Mouse (Mus musculus) CH12.LX (cell line): ENCODE measurements around the gene Pdgfc. TPM values are rescaled to one million over a fixed set of nuclear protein-coding genes. Genes with fewer than 3 reads are reported as not detected.
A peak's percentile ranks its signal among the peaks of the same experiment; 100 is the strongest.

ENCODE experiments used
- DNase-seq: peaks from one replicate; pipeline ENCODE4 v3.0.0-alpha.2; 2013; ENCODE audit errors: extremely low read depth
- H3K27ac ChIP-seq: 2 replicates; pipeline ENCODE4 v1.5.1; 2012; ENCODE audit warnings: low read depth, mild to moderate bottlenecking, control low read depth, moderate library complexity; ENCODE audit not compliant: insufficient read depth
- H3K27me3 ChIP-seq: replicated peaks from 2 replicates; pipeline ENCODE3; 2012; ENCODE audit warnings: inconsistent platforms
- H3K36me3 ChIP-seq, 2 experiments: replicated peaks in 1 of 2; 2 replicates each; pipeline versions ENCODE3 to v1.6.1; 2012; ENCODE audit warnings: inconsistent platforms in 1 of 2, low read length in 1 of 2, mild to moderate bottlenecking in 1 of 2, mixed read lengths in 1 of 2, moderate library complexity in 1 of 2; ENCODE audit not compliant: control insufficient read depth in 1 of 2, insufficient read depth in 1 of 2
- H3K4me1 ChIP-seq, 2 experiments: 2 replicates each; pipeline ENCODE4 v1.6.1; 2012; ENCODE audit warnings: inconsistent platforms in 1 of 2, moderate library complexity in 1 of 2; ENCODE audit not compliant: insufficient read depth in 2 of 2, control insufficient read depth in 1 of 2
- H3K4me2 ChIP-seq: 2 replicates; pipeline ENCODE4 v1.6.1; 2012; ENCODE audit warnings: low read depth, mild to moderate bottlenecking, control low read depth; ENCODE audit not compliant: poor library complexity, insufficient read depth, severe bottlenecking
- H3K4me3 ChIP-seq, 3 experiments: fragments of 150-350 bp in 1 of 3; sonication (generic) in 1 of 3; replicated peaks in 1 of 3; 2 replicates each; pipeline versions ENCODE3 to v1.5.1; 2011 to 2012; ENCODE audit warnings: low read depth in 2 of 3, low read length in 2 of 3, mild to moderate bottlenecking in 2 of 3, moderate library complexity in 2 of 3, control low read depth in 1 of 3, improper control_type of control experiment in 1 of 3, inconsistent platforms in 1 of 3, mixed read lengths in 1 of 3; ENCODE audit not compliant: poor library complexity in 1 of 3
- H3K79me2 ChIP-seq: replicated peaks from 2 replicates; pipeline ENCODE4 v1.6.1; 2012; ENCODE audit warnings: mild to moderate bottlenecking, moderate library complexity; ENCODE audit not compliant: control insufficient read depth, poor library complexity, insufficient read depth, severe bottlenecking; ENCODE audit errors: extremely low read depth
- H3K9ac ChIP-seq: 2 replicates; pipeline ENCODE4 v1.6.1; 2012; ENCODE audit warnings: low read depth, mild to moderate bottlenecking, control low read depth, moderate library complexity; ENCODE audit not compliant: insufficient read depth
- H3K9me3 ChIP-seq: replicated peaks from 2 replicates; pipeline ENCODE3; 2012; ENCODE audit warnings: low read length, inconsistent platforms, mixed read lengths
- BHLHE40 ChIP-seq: IDR thresholded peaks from 2 replicates; pipeline ENCODE4 v1.6.1; 2011; ENCODE audit warnings: mild to moderate bottlenecking, low read depth, low read length, improper control_type of control experiment
- CHD1 ChIP-seq: IDR thresholded peaks from 2 replicates; pipeline ENCODE4 v1.6.1; 2012; ENCODE audit warnings: low read depth, low read length, improper control_type of control experiment, inconsistent platforms
- CHD2 ChIP-seq: IDR thresholded peaks from 2 replicates; pipeline ENCODE4 v1.6.1; 2011; ENCODE audit warnings: low read length, improper control_type of control experiment
- CTCF ChIP-seq, 2 experiments: IDR thresholded peaks in 1 of 2; conservative IDR thresholded peaks in 1 of 2; 2 replicates each; pipeline ENCODE4 v1.5.1; 2011 to 2012; ENCODE audit warnings: low read depth in 2 of 2, low read length in 2 of 2, improper control_type of control experiment in 1 of 2, inconsistent platforms in 1 of 2, mild to moderate bottlenecking in 1 of 2, moderate library complexity in 1 of 2
- ELF1 ChIP-seq: IDR thresholded peaks from 2 replicates; pipeline ENCODE4 v1.6.1; 2014; ENCODE audit warnings: low read depth, mild to moderate bottlenecking, inconsistent platforms, low read length, improper control_type of control experiment
- GABPA ChIP-seq: IDR thresholded peaks from 2 replicates; pipeline ENCODE4 v1.6.1; 2012; ENCODE audit warnings: low read depth, low read length, improper control_type of control experiment, inconsistent platforms; ENCODE audit not compliant: insufficient replicate concordance
- IRF4 ChIP-seq: IDR thresholded peaks from 2 replicates; pipeline ENCODE4 v1.6.1; 2014; ENCODE audit warnings: low read depth, mild to moderate bottlenecking, inconsistent platforms, low read length, improper control_type of control experiment
- MAFK ChIP-seq: IDR thresholded peaks from 2 replicates; pipeline ENCODE4 v1.6.1; 2011; ENCODE audit warnings: low read length, improper control_type of control experiment; ENCODE audit not compliant: insufficient replicate concordance
- MYC ChIP-seq: IDR thresholded peaks from 2 replicates; pipeline ENCODE4 v1.6.1; 2011; ENCODE audit warnings: low read depth, mild to moderate bottlenecking, improper control_type of control experiment, low read length
- PAX5 ChIP-seq: IDR thresholded peaks from 2 replicates; pipeline ENCODE4 v1.6.1; 2012; ENCODE audit warnings: low read length, inconsistent platforms, mixed read lengths
- RCOR1 ChIP-seq: conservative IDR thresholded peaks from 2 replicates; pipeline ENCODE4 v1.6.1; 2012; ENCODE audit warnings: low read depth, mild to moderate bottlenecking, inconsistent platforms, low read length, improper control_type of control experiment
- SMC3 ChIP-seq: IDR thresholded peaks from 2 replicates; pipeline ENCODE4 v1.6.1; 2011; ENCODE audit warnings: low read depth, low read length, improper control_type of control experiment
- TBP ChIP-seq: conservative IDR thresholded peaks from 2 replicates; pipeline ENCODE4 v1.6.1; 2011; ENCODE audit warnings: low read depth, low read length, improper control_type of control experiment
- TCF12 ChIP-seq: IDR thresholded peaks from 2 replicates; pipeline ENCODE4 v1.6.1; 2014; ENCODE audit warnings: low read depth, mild to moderate bottlenecking, inconsistent platforms, low read length, improper control_type of control experiment
- ZC3H11A ChIP-seq: IDR thresholded peaks from 2 replicates; pipeline ENCODE4 v1.6.1; 2012; ENCODE audit warnings: low read depth, mild to moderate bottlenecking, inconsistent platforms, low read length, improper control_type of control experiment
- ZNF384 ChIP-seq: IDR thresholded peaks from 2 replicates; pipeline ENCODE4 v1.6.1; 2012; ENCODE audit warnings: low read depth, low read length, improper control_type of control experiment, inconsistent platforms
- dilution Hi-C: fragments of 300-500 bp; cut with MboI; formaldehyde crosslinking; loops from 2 replicates; pipeline ENCODE4 v1.14.3; 2020; ENCODE audit warnings: low sequenced_read_pairs; ENCODE audit not compliant: extremely low pct_unique_long_range_greater_than_20kb, extremely low pct_ligation_motif_present
- in situ Hi-C: fragments of 300-500 bp; cut with MboI; formaldehyde crosslinking; loops from 3 replicates; pipeline ENCODE4 v1.14.3; 2019; ENCODE audit warnings: low sequenced_read_pairs, low pct_ligation_motif_present, low pct_unique_long_range_greater_than_20kb, mixed read lengths
- polyA plus RNA-seq: library from polyadenylated mRNA; unstranded; fragments of >175 nt; gene quantifications from 2 replicates; pipeline ENCODE4 v1.2.1, GENCODE M21; 2012; ENCODE audit warnings: low read depth; ENCODE audit not compliant: insufficient read length
- total RNA-seq, 2 experiments: library from RNA; depleted of rRNA; stranded (reverse); fragments of 300-350 nt in 1 of 2; fragments of >200 nt in 1 of 2; gene quantifications; 2 replicates each; pipeline ENCODE4 v1.2.3; 2012 to 2014

Gene Pdgfc
- total and polyA plus RNA-seq, 3 experiments, result 0.09 to 0.20 (median 0.17) TPM

GRCm38 (mm10) chr3:81057719-81058118 lies 21.5 kb downstream of the Pdgfc start:
- TF ChIP-seq RCOR1 (no peak), PAX5 (no peak), ZNF384 (no peak), ZC3H11A (no peak), GABPA (no peak), MAFK (no peak), SMC3 (no peak), MYC (no peak), CHD2 (no peak), CTCF (conservative IDR thresholded peaks at IDR 0.05 in 1 of 2, IDR thresholded peaks at IDR 0.05 in 1 of 2; ENCODE audit: low read depth in 2 of 2, low read length in 2 of 2) (no peak), TBP (no peak), CHD1 (no peak)
- H3K9ac ChIP-seq, result no peak overlapping the region
- dilution Hi-C loops, result no loop called here
- H3K27me3 ChIP-seq, result no peaks in the 10 kb centered on the region
- no peak for DNase-seq
- H3K27ac ChIP-seq, result no peak overlapping the region
- H3K4me3 ChIP-seq, result no peak overlapping the region
- in situ Hi-C loops, result no loop called here
- no peaks in the 10 kb centered on the region for H3K79me2 ChIP-seq
- no peak overlapping the region for H3K4me2 ChIP-seq
- no peaks in the 10 kb centered on the region for H3K36me3 ChIP-seq
- H3K4me1 ChIP-seq, result peaks cover 2 to 11% of the 10 kb centered on the region in 2 experiments; a peak in 3 of 4 replicates
- H3K9me3 ChIP-seq, result no peaks in the 10 kb centered on the region

DNA sequence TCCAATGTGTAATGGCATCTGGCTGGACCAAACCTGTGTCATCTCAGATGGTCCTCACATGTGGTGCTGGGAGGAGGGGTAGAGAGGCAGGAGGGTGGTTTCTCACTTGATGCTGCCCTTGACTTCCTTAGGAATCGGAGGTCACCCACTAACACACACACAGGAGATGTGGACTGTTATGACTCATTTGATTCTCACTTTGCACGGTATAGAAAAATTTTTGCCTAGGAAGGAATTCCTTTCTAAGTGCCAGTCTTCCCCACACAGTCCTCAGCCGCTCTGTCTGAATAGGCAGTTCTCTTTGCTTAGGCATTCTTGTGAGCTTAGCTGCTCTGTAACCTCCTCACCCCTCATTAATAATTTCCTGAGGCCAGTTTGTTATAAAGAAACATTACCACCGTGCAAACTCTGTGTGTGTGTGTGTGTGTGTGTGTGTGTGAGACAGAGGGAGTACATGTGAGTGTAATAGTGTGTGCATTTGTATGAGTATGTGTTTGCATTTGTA lies 22.4 kb downstream of the Pdgfc start:
- in situ Hi-C loops (no loop called here), dilution Hi-C loops (no loop called here)
- H3K27me3 ChIP-seq, result no peaks in the 10 kb centered on the region
- H3K4me3 ChIP-seq, result no peak overlapping the region
- H3K4me1 ChIP-seq, result peaks cover 2 to 11% of the 10 kb centered on the region in 2 experiments; a peak in 3 of 4 replicates
- H3K79me2 ChIP-seq, result no peaks in the 10 kb centered on the region
- no peak overlapping the region for H3K9ac ChIP-seq
- TF ChIP-seq ELF1, result no peak
- no peak for DNase-seq
- H3K4me2 ChIP-seq, result no peak overlapping the region
- H3K36me3 ChIP-seq, result no peaks in the 10 kb centered on the region
- no peak overlapping the region for H3K27ac ChIP-seq
- no peaks in the 10 kb centered on the region for H3K9me3 ChIP-seq

- no peaks in the 10 kb centered on the region for H3K27me3 ChIP-seq
- dilution Hi-C loops (no loop called here), in situ Hi-C loops (no loop called here)
- H3K4me3 ChIP-seq, result no peak overlapping the region
- no peaks in the 10 kb centered on the region for H3K36me3 ChIP-seq
- H3K4me2 ChIP-seq, result no peak overlapping the region
- TF ChIP-seq BHLHE40, result 0 out of 2 replicates have a peak, but pooled peaks have one; percentile 17
- TF ChIP-seq TCF12, result no peak
- 0 out of 2 replicates have a peak, but pooled peaks have one; percentile 15 for TF ChIP-seq IRF4
- H3K27ac ChIP-seq, result no peak overlapping the region
- H3K9me3 ChIP-seq, result no peaks in the 10 kb centered on the region
- DNase-seq, result peak; percentile 42
- H3K9ac ChIP-seq, result no peak overlapping the region
- peaks cover 0 to 2% of the 10 kb centered on the region in 2 experiments; a peak in 1 of 4 replicates for H3K4me1 ChIP-seq
- no peaks in the 10 kb centered on the region for H3K79me2 ChIP-seq
These were observed 32.3 kb downstream of the Pdgfc start for GRCm38 (mm10) chr3:81068550-81068949.
